Mouse (Mus musculus) midbrain, postnatal 0 days (tissue): ENCODE results near the gene Zfp811. TPM values are rescaled to one million over a fixed set of nuclear protein-coding genes. Genes with fewer than 3 reads are reported as not detected.

Experiments used
- ATAC-seq: fragments of 200-750 bp; cut with Nextera tagmentation; 2 replicates; pipeline ENCODE4 v1.8.0; 2017; ENCODE audit warnings: moderate number of reproducible peaks, mild to moderate bottlenecking, moderate TSS enrichment, moderate library complexity; ENCODE audit not compliant: low FRiP score
- DNase-seq: peaks from one replicate; pipeline ENCODE4 v3.0.0-alpha.2; 2015; ENCODE audit warnings: low spot score
- H3K27ac ChIP-seq: fragments of 300-500 bp; sonication (generic); 2 replicates; pipeline ENCODE4 v1.5.1; 2014; ENCODE audit warnings: low read depth, mild to moderate bottlenecking, low read length, mixed read lengths
- H3K27me3 ChIP-seq: fragments of 300-500 bp; sonication (generic); 2 replicates; pipeline ENCODE4 v1.6.1; 2014; ENCODE audit warnings: low read length, control low read depth, mixed read lengths; ENCODE audit not compliant: insufficient read depth
- H3K36me3 ChIP-seq: fragments of 300-500 bp; sonication (generic); 2 replicates; pipeline ENCODE4 v1.6.1; 2014; ENCODE audit warnings: low read length, control low read depth, mixed read lengths; ENCODE audit not compliant: insufficient read depth
- H3K4me1 ChIP-seq: fragments of 300-500 bp; sonication (generic); 2 replicates; pipeline ENCODE4 v1.6.1; 2014; ENCODE audit warnings: mild to moderate bottlenecking, control low read depth, antibody characterized with exemption, low read length, mixed read lengths; ENCODE audit not compliant: insufficient read depth
- H3K4me2 ChIP-seq: fragments of 300-500 bp; sonication (generic); 2 replicates; pipeline ENCODE4 v1.6.1; 2014; ENCODE audit warnings: low read depth, mild to moderate bottlenecking, low read length, mixed read lengths; ENCODE audit not compliant: poor library complexity, severe bottlenecking
- H3K4me3 ChIP-seq: fragments of 300-500 bp; sonication (generic); 2 replicates; pipeline ENCODE4 v1.5.1; 2014; ENCODE audit warnings: low read depth, mild to moderate bottlenecking, low read length, moderate library complexity
- H3K9ac ChIP-seq: fragments of 300-500 bp; sonication (generic); replicated peaks from 2 replicates; pipeline ENCODE4 v1.6.1; 2014; ENCODE audit warnings: mild to moderate bottlenecking, low read length, moderate library complexity, mixed read lengths; ENCODE audit not compliant: poor library complexity, severe bottlenecking
- H3K9me3 ChIP-seq: fragments of 300-500 bp; sonication (generic); 2 replicates; pipeline ENCODE4 v1.6.1; 2016; ENCODE audit warnings: low read length, control low read depth
- CTCF ChIP-seq: IDR thresholded peaks from 2 replicates; pipeline ENCODE4 v1.5.1; 2016; ENCODE audit warnings: antibody characterized with exemption, mild to moderate bottlenecking
- WGBS: fragments of 180-500 bp; shearing (Covaris S2); extraction: QIAGEN DNeasy Blood & Tissue Kit; methylation state at CpG from one replicate; pipeline ENCODE4 v1.1.7; 2014; 5-methylcytosine and 5-hydroxymethylcytosine counted together
- polyA plus RNA-seq: library from polyadenylated mRNA; unstranded; fragments of >200 nt; fragmentation: Nextera tagmentation; extraction: Ambion mirVana; gene quantifications from 2 replicates; pipeline ENCODE4 v1.2.1, GENCODE M21; 2015
- total RNA-seq: library from RNA; depleted of rRNA; stranded (reverse); fragments of >200 nt; gene quantifications from 2 replicates; pipeline ENCODE4 v1.2.3, GENCODE M21; 2014

The Zfp811 gene
- total and polyA plus RNA-seq, 2 experiments from 2014 or later, result 17.9 to 26.0 TPM

DNA sequence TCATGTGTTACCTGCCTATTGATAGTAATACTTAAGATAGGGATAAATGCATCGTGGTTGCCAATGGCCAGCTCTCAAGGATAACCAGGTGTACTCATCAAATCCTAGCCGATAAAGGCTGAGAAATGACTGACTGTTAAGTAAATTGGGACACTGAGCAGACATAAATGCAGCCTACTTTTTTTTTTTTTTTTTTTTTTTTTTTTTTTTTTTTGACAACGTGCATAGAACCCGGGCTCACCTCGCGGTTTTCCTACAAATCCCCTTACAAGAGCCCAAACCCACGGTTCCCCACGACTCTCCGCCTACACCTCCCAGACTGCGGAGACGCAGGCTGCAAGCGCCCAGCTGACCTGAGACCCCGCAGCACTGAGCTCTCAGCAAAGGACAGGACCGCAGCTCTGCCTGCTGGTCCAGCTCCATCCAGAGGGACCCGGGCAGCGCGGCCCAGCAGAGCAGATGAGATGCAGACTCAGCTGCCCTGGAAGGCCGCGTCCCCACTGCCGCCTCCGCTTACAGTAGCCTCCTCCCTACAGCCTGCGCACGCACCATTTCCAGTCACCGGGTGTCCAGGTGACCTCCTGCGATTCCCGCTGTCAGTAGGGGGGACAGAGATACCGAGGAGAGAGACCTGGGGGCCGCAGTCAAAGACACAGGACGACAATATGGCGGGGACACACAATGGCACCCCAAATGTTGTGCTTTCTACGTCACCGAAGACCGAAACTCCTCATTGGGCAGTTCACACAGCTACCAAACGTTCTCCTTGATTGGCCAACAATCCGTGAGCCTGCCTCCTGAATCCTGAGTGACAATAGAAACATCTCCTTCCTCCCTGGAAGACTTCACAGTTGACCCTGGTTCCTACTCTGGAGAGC is 20.0 kb upstream of the Zfp811 start, which contains the start of gene Zfp799:
Zfp799 (minus strand) TSS at position 722 of the 878 bp plus-strand sequence.
- peak within 1 kb of the TSS; percentile 89 for H3K9ac ChIP-seq
- no peaks in the 10 kb centered on the region; the same call in 1 of the 2 replicates for H3K4me1 ChIP-seq
- TF ChIP-seq CTCF, result no peak
- peak; percentile 100 for ATAC-seq
- WGBS, result 1% methylated on average over 35 of the region's 35 CpGs
- H3K9me3 ChIP-seq, result no peaks in the 10 kb centered on the region
- H3K4me2 ChIP-seq, result peak within 1 kb of the TSS; percentile 68
- H3K36me3 ChIP-seq, result peaks cover 2% of the 10 kb centered on the region; the same call in 1 of the 2 replicates
- peak within 1 kb of the TSS; percentile 84 for H3K27ac ChIP-seq
- peak within 1 kb of the TSS; percentile 72 for H3K4me3 ChIP-seq
- no peaks in the 10 kb centered on the region for H3K27me3 ChIP-seq
- peak; percentile 97 for DNase-seq

DNA sequence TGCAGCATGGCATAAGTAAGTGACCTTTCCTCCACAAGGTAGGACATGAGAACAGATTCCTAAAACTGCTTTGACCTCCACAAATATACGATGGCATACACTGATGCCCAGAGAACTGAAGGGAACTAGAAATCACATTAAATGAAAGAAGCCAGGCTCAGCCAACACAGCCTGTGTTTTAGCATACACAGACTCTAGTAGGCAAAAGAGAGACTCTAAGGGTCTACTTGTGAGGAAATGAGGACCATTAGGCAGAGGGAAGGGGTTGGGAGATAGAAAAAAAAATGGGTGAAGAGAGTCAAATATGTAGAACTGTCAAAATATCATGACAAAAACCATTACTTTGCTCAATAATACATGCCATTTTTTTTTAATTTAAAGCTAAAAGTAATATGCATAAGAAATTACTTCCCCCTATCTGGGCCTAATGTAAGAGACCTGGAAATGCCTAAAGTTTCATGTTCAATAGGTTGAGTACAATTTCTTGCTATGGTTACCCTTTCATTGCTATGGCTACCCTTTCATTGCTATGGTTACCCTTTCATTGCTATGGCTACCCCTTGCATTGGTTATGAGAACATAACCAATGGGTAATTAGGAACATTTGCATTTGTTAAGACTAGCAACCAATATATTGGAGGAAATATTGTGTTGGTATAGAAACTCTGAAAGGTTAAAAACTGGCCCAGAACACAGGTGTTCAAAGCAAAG is 6.5 kb upstream of the Zfp811 start:
- no peak overlapping the region for H3K9ac ChIP-seq

DNA sequence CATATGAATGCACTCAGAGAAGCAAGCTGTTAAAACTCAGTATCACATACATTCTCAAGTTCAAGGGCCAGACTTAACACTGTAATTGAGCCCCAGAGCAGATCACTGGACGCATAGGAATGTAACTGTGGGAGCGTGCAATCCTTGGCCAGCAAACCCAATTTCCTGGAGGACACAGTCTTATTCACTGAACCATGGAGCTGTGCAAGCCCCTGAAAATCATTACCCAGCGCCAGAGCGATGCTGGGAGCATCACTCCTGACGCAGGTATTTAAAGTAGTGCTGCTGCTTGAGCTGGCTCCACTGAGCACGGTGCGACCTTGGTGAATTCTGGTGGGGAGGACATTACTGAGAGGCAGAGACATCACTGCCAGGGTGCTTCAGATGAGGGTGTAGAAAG is 4.4 kb upstream of the Zfp811 start:
- Histone ChIP-seq H3K36me3 (peaks cover 8% of the 10 kb centered on the region), H3K4me3 (no peak overlapping the region), H3K4me2 (no peak overlapping the region), H3K9ac (no peak overlapping the region), H3K27me3 (no peaks in the 10 kb centered on the region), H3K27ac (no peak overlapping the region), H3K4me1 (no peaks in the 10 kb centered on the region), H3K9me3 (no peaks in the 10 kb centered on the region)
- TF ChIP-seq CTCF, result no peak
- DNase-seq, result no peak
- WGBS, result 83% methylated on average over 7 of the region's 7 CpGs
- no peak for ATAC-seq

More for the DNA sequence above, 6.5 kb upstream of the Zfp811 start:
- Histone ChIP-seq H3K27ac (no peak overlapping the region), H3K36me3 (peaks cover 25% of the 10 kb centered on the region), H3K4me1 (no peaks in the 10 kb centered on the region), H3K9me3 (no peaks in the 10 kb centered on the region), H3K4me3 (no peak overlapping the region), H3K4me2 (no peak overlapping the region), H3K27me3 (no peaks in the 10 kb centered on the region)
- no peak for ATAC-seq
- DNase-seq, result peak; percentile 12
- 91% methylated on average over 1 of the region's 1 CpGs for WGBS
- no peak for TF ChIP-seq CTCF

DNA sequence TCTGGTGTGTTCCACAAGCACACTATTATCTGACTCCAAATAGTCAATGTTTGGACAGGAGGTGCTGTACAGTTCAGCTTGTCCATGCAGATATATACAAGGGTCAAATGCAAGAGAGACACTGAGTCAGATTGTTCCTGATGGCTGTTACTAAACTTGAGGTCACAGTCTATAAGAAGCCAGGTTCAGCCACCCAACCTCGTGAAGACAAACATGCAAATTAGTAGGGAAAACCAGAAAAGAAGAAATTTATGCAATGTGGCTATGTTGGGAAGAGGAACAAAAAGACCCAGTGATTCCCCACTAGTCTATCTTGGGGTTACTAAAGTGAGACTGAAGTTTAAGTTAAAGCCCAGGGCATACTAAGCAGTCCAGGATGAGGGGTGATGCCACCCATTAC is 917 bp upstream of the Zfp811 start:
- Histone ChIP-seq H3K9me3 (no peaks in the 10 kb centered on the region), H3K4me3 (no peak overlapping the region), H3K9ac (no peak overlapping the region), H3K27ac (no peak overlapping the region), H3K27me3 (no peaks in the 10 kb centered on the region), H3K36me3 (no peaks in the 10 kb centered on the region), H3K4me2 (no peak overlapping the region), H3K4me1 (peaks cover 12% of the 10 kb centered on the region)
- no peak for DNase-seq
- WGBS, result 26% methylated on average over 1 of the region's 1 CpGs
- TF ChIP-seq CTCF, result no peak
- no peak for ATAC-seq

DNA sequence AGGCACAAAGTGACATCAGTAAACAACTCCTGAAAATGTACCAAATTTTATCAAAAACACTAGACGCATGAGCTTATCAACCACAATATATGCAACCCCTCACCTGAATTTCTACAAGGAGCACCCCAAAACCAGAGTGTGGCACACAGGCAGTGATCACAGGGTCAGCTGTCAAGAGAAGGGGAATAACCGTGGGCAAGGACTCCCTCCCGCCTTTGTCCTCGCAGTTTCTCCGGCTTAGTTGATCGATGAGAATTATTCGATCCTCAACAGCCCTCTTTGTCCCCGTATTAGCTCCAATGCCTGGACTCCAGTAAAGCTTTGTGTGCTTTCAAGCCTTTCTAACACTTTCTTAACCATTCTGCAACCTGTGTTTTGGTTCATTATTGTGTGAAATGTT is 810 bp downstream of the Zfp811 start:
- peak overlapping the region; percentile 58 for H3K4me2 ChIP-seq
- H3K27ac ChIP-seq, result peak overlapping the region; percentile 88
- peak; percentile 26 for DNase-seq

More for the DNA sequence above, 810 bp downstream of the Zfp811 start:
- Histone ChIP-seq H3K36me3 (no peaks in the 10 kb centered on the region), H3K4me1 (peaks cover 12% of the 10 kb centered on the region), H3K27me3 (no peaks in the 10 kb centered on the region), H3K4me3 (peak overlapping the region; percentile 51), H3K9ac (peak overlapping the region; percentile 90), H3K9me3 (no peaks in the 10 kb centered on the region)
- ATAC-seq, result no peak
- WGBS, result 6% methylated on average over 8 of the region's 8 CpGs
- TF ChIP-seq CTCF, result no peak
